Mouse (Mus musculus) left cerebral cortex, adult 18-20 months (tissue): ENCODE data around the gene Vmn1r169. TPM values are rescaled to one million over a fixed set of nuclear protein-coding genes. Genes with fewer than 3 reads are reported as not detected.
"Not testable (repeated sequence)": the region's sequence is repeated elsewhere in the genome, so short reads cannot be mapped to it uniquely, and the experiment has no call there.

Experiments used
- DNase-seq, 2 experiments: peaks; one replicate each; pipeline ENCODE4 v3.0.0; 2021 to 2022; ENCODE audit warnings: low spot score in 2 of 2, mixed read lengths in 1 of 2
- long read RNA-seq, 2 experiments: library from polyadenylated mRNA; stranded (forward); transcript quantifications; one replicate each; pipeline ENCODE4 v2.0.0; 2021
- total RNA-seq, 2 experiments: library from RNA; stranded (reverse); gene quantifications; 2 replicates each; pipeline ENCODE4 v1.2.3; 2021

Gene Vmn1r169
- total RNA-seq: not detected
- long read RNA-seq, experiment 1: 0 reads
- long read RNA-seq, experiment 2: 0 reads

DNA sequence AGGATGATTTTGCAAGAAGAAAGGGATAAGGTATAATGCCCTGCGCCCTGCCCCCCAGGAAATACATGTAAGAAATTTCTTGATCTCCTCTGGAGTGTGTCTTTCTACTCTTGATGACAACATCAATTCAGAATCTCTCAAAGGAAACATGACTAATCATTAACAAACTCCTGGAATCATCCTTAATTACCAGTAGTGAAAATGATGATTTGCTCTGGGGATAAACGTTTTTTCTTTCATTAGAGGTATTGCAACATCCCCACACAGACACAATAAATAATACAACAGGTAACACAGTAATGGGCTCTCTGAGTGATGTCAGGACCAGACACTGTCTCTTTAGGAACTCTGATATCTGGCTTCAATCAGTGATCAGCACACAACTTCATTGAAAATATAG, at the start of gene Vmn1r169:
Vmn1r169 (plus strand) TSS at position 301 of the 400 bp plus-strand sequence.
- DNase-seq: not testable (repeated sequence)

DNA sequence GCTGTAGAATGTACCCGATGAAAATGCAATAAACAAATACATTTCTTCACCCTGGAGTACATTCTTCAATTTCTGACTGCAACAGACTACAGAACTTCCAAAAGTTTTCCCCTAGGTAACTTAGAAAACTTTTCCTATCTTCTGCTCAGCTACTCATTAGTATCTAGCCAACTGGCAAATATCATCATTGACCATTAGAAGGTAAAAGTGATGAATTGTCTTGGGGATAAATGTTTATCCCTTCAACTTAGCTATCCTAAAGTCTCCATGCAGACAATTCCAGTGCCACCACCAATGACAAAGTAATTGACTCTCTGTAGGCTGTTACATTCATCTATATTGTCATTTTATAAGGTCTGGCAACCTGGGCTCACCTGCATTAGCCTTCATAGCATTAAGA, 35.9 kb upstream of the Vmn1r169 start, which contains the start of gene Vmn1r168:
Vmn1r168 (plus strand) TSS at position 301 of the 400 bp plus-strand sequence.
- DNase-seq: not testable (repeated sequence)

DNA sequence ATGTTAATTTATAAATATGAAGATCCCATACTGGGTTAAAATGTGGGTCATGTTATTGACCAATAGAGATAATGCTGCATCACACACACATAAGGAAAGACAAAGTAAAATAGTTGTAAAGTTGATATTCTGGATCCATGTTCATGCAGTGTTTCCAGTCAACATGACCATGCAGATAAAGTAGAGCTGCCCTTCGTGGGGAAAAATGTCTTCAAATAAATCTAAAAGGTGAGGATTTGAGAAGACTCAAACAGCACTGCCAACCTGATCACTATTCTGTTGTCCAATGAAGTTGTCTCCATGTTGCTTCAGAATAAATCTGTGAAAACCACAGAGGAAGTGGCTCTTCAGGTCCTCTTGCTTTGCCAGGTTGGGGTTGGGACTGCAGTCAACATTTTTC, 30.5 kb downstream of the Vmn1r169 start, which contains the start of gene Vmn1r170:
Vmn1r170 (plus strand) TSS at position 301 of the 400 bp plus-strand sequence.
- DNase-seq: not testable (repeated sequence)

Other genes starting within 250 kb of the Vmn1r169 start
- gene Nlrp5, start 189.6 kb upstream of the Vmn1r169 start, total RNA-seq: under 1 TPM; 0.14 to 0.47 TPM
- not detected for gene Vmn1r167, start 68.3 kb upstream of the Vmn1r169 start, total RNA-seq
- gene Vmn1r168, start 35.8 kb upstream of the Vmn1r169 start, total RNA-seq: not detected
- not detected for gene Vmn1r170, start 30.6 kb downstream of the Vmn1r169 start, total RNA-seq
- gene Vmn1r171, start 55.2 kb downstream of the Vmn1r169 start, total RNA-seq: not detected
- not detected for gene Vmn1r172, start 82.8 kb downstream of the Vmn1r169 start, total RNA-seq
- gene Vmn1r173, start 125.2 kb downstream of the Vmn1r169 start, total RNA-seq: not detected
- gene Vmn1r174, start 176.7 kb downstream of the Vmn1r169 start, total RNA-seq: not detected
- gene Vmn1r175, start 235.1 kb downstream of the Vmn1r169 start, total RNA-seq: not detected